Mouse (Mus musculus) left cerebral cortex, adult 8-10 months (tissue): Measurements from ENCODE around the gene Mfap3l. TPM values are rescaled to one million over a fixed set of nuclear protein-coding genes. Genes with fewer than 3 reads are reported as not detected.
A peak's percentile ranks its signal among the peaks of the same experiment; 100 is the strongest.
"Not testable (repeated sequence)": the region's sequence is repeated elsewhere in the genome, so short reads cannot be mapped to it uniquely, and the experiment has no call there.

Experiments used
- DNase-seq, 2 experiments: peaks; one replicate each; pipeline ENCODE4 v3.0.0; 2022; ENCODE audit warnings: low spot score in 2 of 2
- total RNA-seq, 4 experiments: library from RNA; stranded (reverse); gene quantifications; 2 replicates each; pipeline ENCODE4 v1.2.4; 2022

The Mfap3l gene
- total RNA-seq, 4 experiments from 2014 or later, result 56.4 to 59.5 (median 56.5) TPM

- no peak for DNase-seq
Measured at GRCm38 (mm10) chr8:60650119-60650518, 17.5 kb downstream of the Mfap3l start.

GRCm38 (mm10) chr8:60657425-60658113 is 24.9 kb downstream of the Mfap3l start:
- DNase-seq, result no peak

DNA sequence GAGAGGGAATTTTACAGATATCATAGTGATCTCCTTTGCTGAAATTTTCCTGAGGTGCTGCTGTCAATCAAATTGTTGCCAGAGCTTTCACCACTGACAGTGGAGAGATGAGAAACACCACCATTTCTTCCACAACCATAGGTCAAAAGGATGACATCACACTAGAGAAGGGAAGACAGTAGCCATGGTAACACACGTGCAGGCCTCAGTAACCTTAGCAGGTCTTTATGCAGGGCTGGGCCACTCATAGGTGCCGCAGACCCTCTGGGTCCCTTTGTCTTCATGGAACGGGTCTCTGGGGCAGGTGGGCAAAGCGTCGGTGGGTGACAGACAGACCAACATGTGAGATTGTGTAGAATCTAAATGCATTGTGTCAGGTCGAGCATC is 25.5 kb downstream of the Mfap3l start:
- DNase-seq, result no peak

GRCm38 (mm10) chr8:60658686-60659085 is 26.1 kb downstream of the Mfap3l start:
- not testable (repeated sequence) for DNase-seq

- DNase-seq, result peak in 1 of 2 experiments; percentile 27
Measured at GRCm38 (mm10) chr8:60659721-60660120, 27.1 kb downstream of the Mfap3l start.

- DNase-seq, result no peak
Measured at GRCm38 (mm10) chr8:60661191-60661590, 28.6 kb downstream of the Mfap3l start.

DNA sequence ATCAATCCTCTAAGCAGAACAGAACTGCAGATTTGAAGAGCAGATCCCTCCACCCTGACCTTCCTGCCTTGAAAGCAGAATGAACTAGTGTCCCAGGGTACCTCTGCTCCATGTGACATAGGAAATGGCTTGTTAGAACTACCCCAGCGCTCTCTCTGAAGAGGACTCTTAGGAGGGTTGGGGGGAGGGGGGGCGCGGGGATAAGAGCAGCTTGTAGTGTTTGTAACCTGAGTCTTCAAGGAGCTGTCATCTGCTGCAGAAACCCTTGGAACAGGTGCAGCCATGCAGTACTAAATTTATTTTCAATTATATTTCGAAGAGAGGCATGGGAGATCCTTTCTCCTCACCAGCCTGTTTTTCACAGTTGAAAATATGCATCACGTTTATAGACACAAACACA is 30.9 kb downstream of the Mfap3l start:
- DNase-seq, result no peak

DNA sequence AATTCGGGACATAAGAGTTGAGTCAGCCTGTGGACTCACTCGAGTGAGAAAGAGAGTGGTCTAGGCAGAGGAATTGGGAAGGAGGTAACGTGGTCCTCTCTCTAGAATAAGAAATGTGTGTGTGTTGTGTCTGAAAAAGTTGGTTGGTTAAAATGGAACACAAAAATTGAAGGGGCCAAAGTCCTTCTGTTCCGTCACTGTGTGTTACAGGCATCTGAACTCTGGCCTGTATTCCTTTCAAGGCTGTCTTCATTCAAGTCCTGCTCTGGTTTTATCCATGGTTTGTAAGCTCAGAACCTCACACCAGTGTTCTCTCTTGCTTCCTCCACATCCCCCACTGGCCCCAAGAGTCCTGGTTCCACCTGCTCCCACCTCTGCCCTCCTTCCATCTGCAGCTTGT is 33.2 kb downstream of the Mfap3l start:
- DNase-seq, result no peak

DNA sequence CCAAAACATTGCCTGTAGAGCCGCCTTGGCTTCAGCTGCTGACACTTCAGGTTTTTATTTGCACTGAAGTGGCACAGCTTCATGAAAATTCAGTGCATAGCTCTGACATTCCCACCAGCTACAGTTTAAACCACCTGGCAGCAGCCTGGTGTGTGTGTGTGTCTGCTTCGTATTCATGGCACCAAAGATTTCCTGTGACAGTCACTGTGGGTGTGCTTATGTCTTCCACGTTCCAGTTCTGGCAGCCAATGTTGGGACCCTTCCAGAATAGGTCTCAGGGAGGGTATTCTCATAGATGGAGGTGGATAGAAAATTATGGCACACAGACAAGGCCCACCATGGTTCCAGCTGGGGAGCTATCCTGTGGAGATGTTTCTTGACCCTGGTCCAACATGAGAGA is 34.2 kb downstream of the Mfap3l start:
- peak in 1 of 2 experiments; percentile 59 for DNase-seq

GRCm38 (mm10) chr8:60678590-60678989 is 46.0 kb downstream of the Mfap3l start:
- DNase-seq, result no peak

- no peak for DNase-seq
Measured at GRCm38 (mm10) chr8:60681811-60682210, 49.2 kb downstream of the Mfap3l start.

DNA sequence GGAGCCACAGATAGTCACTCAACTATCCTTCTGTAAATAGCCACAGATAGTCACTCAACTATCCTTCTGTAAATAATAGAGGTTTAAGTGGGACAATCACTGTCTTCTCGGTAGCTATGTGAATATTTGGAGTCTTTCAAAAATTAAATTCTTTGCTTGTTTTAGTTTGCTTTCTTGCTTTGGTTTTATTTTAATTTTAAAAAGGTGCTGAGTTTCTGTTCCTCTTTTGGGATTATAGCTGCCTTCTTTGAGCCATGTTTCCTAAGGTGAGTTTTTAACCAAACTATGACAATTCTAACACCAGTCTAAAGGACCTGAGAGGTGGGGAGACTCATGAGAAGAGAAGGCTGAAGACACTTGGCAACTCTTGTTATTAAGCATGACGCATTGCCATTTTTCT is 49.7 kb downstream of the Mfap3l start:
- no peak for DNase-seq

DNA sequence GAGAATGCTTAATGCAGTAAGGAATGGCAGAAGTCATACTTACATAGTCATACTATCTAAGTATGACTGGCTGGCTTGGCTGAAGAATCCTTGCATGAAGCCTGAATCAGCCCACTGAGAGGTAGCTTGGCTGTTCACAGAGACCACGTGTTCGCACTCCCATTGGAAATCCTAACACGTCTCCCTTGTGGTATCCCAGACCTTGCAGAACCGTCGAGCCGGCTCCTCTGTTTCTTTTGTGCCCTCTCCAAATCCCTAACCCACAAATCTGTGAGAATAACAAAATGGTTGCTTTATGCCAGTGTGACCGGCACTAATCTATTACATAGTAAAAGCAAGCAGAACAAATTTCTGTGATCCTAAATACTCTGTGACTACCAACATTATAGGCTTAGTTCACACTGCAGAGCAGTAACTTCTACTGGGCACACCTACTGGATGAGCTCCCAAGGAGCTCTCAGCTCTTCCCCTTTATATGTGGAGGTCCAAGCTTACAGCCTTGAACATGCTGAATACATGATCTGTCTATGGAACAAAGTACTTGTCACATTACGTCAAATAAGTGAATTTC is 79.0 kb downstream of the Mfap3l start:
- DNase-seq, result no peak

- no peak for DNase-seq
Measured at GRCm38 (mm10) chr8:60714724-60715123, 82.1 kb downstream of the Mfap3l start.

- no peak for DNase-seq
Measured at GRCm38 (mm10) chr8:60718692-60719091, 86.1 kb downstream of the Mfap3l start.

Other genes starting within 250 kb of the Mfap3l start
- gene Gm10283, start 129.6 kb upstream of the Mfap3l start, total RNA-seq, result not detected
- gene Aadat, start 126.9 kb upstream of the Mfap3l start, total RNA-seq, result under 1 TPM; 0.37 to 1.00 (median 0.45) TPM